Mouse (Mus musculus): ENCODE data around the gene Sema3a. TPM values are rescaled to one million over a fixed set of nuclear protein-coding genes. Genes with fewer than 3 reads are reported as not detected.

Sema3a gene
- polyA plus RNA-seq, 1 experiment from 2014 or later, result 33.6 TPM

DNA sequence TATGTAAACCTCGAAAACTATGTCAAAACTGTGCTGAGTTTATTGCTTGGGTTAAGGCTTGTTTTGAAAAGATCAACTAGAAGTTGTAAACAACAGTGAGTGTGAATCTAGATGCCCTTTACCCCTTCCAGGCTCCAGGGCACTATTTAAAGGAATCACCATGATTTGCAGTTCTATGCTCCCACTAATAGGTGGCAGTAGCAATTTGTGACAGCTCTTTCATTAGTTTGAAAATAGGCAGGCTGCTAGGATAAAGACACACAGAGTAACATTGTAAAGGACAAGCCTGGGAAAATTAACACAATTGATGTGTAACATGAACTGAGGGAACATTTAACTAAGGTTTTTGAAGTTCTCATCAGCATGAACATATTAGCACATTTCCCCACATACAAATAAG is 280.2 kb downstream of the Sema3a start:
- H3K4me1 ChIP-seq, result no peaks in the 10 kb centered on the region; the same call in 1 of the 2 replicates
- DNase-seq (ENCODE audit: low spot score), result no peak

GRCm38 (mm10) chr5:13406131-13406530 is 280.9 kb downstream of the Sema3a start:
- Histone ChIP-seq H3K27me3 (ENCODE audit: insufficient read depth, poor library complexity, severe bottlenecking) (no peaks in the 10 kb centered on the region), H3K36me3 (no peaks in the 10 kb centered on the region), H3K4me3 (no peak overlapping the region), H3K4me1 (no peaks in the 10 kb centered on the region; the same call in 1 of the 2 replicates), H3K9me3 (no peaks in the 10 kb centered on the region), H3K27ac (no peak overlapping the region)
- 63% methylated on average over 2 of the region's 2 CpGs for WGBS
- no peak for DNase-seq (ENCODE audit: low spot score)

More for the DNA sequence above, 280.2 kb downstream of the Sema3a start:
- Histone ChIP-seq H3K36me3 (no peaks in the 10 kb centered on the region), H3K27ac (no peak overlapping the region), H3K9me3 (no peaks in the 10 kb centered on the region), H3K27me3 (ENCODE audit: insufficient read depth, poor library complexity, severe bottlenecking) (no peaks in the 10 kb centered on the region), H3K4me3 (no peak overlapping the region)
- 26% methylated on average over 1 of the region's 1 CpGs for WGBS

DNA sequence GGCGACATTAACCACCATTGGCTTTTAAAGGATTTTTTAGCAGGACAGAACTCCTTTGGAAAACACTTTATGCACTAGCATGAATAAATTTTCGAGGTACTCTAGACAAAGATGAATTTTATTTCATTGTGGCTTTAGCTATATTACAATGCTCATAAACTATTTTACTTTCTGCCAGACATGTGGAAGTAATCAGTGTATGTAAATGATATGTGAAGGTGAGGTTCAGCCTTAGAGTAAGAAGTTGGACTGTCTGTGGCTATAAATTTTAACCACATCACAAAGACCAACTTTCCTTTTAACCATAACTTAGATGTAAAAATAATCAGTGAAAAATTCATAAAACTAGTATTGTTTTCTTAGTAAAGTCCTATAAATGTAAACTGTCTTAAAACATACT is 286.7 kb downstream of the Sema3a start:
- Histone ChIP-seq H3K27ac (no peak overlapping the region), H3K4me3 (no peak overlapping the region), H3K36me3 (no peaks in the 10 kb centered on the region), H3K27me3 (ENCODE audit: insufficient read depth, poor library complexity, severe bottlenecking) (no peaks in the 10 kb centered on the region), H3K4me1 (no peaks in the 10 kb centered on the region), H3K9me3 (no peaks in the 10 kb centered on the region)
- 79% methylated on average over 2 of the region's 2 CpGs for WGBS
- no peak for DNase-seq (ENCODE audit: low spot score)

GRCm38 (mm10) chr5:13413915-13414525 is 288.8 kb downstream of the Sema3a start:
- DNase-seq (ENCODE audit: low spot score), result no peak
- H3K9me3 ChIP-seq, result no peaks in the 10 kb centered on the region
- H3K27me3 ChIP-seq (ENCODE audit: insufficient read depth, poor library complexity, severe bottlenecking), result no peaks in the 10 kb centered on the region
- no peaks in the 10 kb centered on the region for H3K4me1 ChIP-seq
- no peaks in the 10 kb centered on the region for H3K36me3 ChIP-seq
- WGBS, result 93% methylated on average over 2 of the region's 2 CpGs
- H3K4me3 ChIP-seq, result no peak overlapping the region
- no peak overlapping the region for H3K27ac ChIP-seq

DNA sequence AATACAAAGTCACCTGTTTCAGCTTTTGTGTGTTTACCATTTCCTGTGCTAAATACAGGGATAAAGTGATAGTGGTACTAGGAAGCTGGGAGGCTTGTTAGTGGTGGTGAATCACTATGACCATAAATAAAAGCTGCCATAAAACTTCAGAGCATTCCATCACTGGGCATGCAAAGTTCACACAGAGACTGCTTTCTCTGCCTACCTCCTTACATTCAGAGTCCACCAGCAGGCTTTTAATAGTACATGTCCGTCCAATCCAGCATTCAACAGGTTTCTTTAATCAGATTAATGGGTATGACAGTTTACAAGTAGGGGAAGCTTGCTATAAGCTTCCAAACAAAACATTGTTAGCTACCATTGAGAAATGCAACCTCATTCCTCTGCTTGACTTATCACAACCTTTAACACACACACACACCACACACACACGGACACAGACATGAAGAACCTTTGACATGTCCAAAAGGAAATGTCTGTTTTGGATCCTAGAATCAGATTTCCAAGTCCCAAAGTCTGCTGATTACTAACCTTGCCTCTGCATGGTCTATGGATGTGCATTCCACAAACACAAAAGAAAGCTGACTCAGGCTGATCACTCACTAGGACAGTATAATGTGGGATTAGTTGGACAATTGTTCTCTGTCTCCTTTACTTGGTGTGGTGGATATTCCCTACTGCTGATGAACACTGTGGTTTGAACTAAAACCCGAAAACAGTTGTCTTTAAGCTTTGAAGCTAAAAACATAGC is 291.9 kb downstream of the Sema3a start:
- no peak for DNase-seq (ENCODE audit: low spot score)
- WGBS, result 73% methylated on average over 3 of the region's 3 CpGs
- H3K36me3 ChIP-seq, result no peaks in the 10 kb centered on the region
- H3K27me3 ChIP-seq (ENCODE audit: insufficient read depth, poor library complexity, severe bottlenecking), result no peaks in the 10 kb centered on the region
- H3K27ac ChIP-seq, result no peak overlapping the region
- no peaks in the 10 kb centered on the region for H3K4me1 ChIP-seq
- H3K4me3 ChIP-seq, result no peak overlapping the region
- no peaks in the 10 kb centered on the region for H3K9me3 ChIP-seq

GRCm38 (mm10) chr5:13421276-13421925 is 296.2 kb downstream of the Sema3a start:
- Histone ChIP-seq H3K27me3 (ENCODE audit: insufficient read depth, poor library complexity, severe bottlenecking) (no peaks in the 10 kb centered on the region), H3K4me1 (no peaks in the 10 kb centered on the region), H3K36me3 (no peaks in the 10 kb centered on the region; the same call in 1 of the 2 replicates), H3K27ac (no peak overlapping the region), H3K4me3 (no peak overlapping the region), H3K9me3 (no peaks in the 10 kb centered on the region)
- WGBS, result 83% methylated on average over 5 of the region's 5 CpGs
- no peak for DNase-seq (ENCODE audit: low spot score)

GRCm38 (mm10) chr5:13428702-13429101 is 303.5 kb downstream of the Sema3a start:
- Histone ChIP-seq H3K27ac (no peak overlapping the region), H3K36me3 (peaks cover 3% of the 10 kb centered on the region; the same call in 1 of the 2 replicates), H3K4me3 (no peak overlapping the region), H3K4me1 (no peaks in the 10 kb centered on the region), H3K9me3 (no peaks in the 10 kb centered on the region), H3K27me3 (ENCODE audit: insufficient read depth, poor library complexity, severe bottlenecking) (no peaks in the 10 kb centered on the region)
- 77% methylated on average over 1 of the region's 1 CpGs for WGBS
- DNase-seq (ENCODE audit: low spot score), result no peak

DNA sequence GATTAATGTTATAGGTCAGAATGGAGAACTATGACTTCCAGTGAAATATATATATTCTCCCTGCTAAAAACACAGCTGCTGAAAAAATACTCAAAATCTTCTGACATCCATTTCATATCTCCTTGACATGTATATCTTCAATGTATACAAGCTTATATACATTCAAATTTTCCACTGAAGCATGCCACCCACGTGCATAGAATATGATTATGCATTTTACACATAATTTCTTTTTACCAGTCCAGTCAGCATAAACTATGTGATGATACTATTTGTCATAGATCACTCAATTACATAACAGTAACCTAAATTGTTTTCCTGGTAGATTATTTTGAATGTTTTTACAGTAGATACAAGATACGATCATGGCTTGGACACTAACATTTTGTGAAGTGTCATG is 306.6 kb downstream of the Sema3a start:
- H3K36me3 ChIP-seq, result no peaks in the 10 kb centered on the region
- H3K4me3 ChIP-seq, result no peak overlapping the region
- no peak overlapping the region for H3K27ac ChIP-seq
- H3K9me3 ChIP-seq, result no peaks in the 10 kb centered on the region
- no peak for DNase-seq (ENCODE audit: low spot score)
- 83% methylated on average over 2 of the region's 2 CpGs for WGBS
- H3K4me1 ChIP-seq, result no peaks in the 10 kb centered on the region
- H3K27me3 ChIP-seq (ENCODE audit: insufficient read depth, poor library complexity, severe bottlenecking), result no peaks in the 10 kb centered on the region

- H3K4me3 ChIP-seq, result no peak overlapping the region
- no peaks in the 10 kb centered on the region for H3K9me3 ChIP-seq
- no peaks in the 10 kb centered on the region for H3K27me3 ChIP-seq (ENCODE audit: insufficient read depth, poor library complexity, severe bottlenecking)
- no peak overlapping the region for H3K27ac ChIP-seq
- DNase-seq (ENCODE audit: low spot score), result no peak
- no peaks in the 10 kb centered on the region for H3K36me3 ChIP-seq
- WGBS, result 76% methylated on average over 3 of the region's 3 CpGs
- no peaks in the 10 kb centered on the region for H3K4me1 ChIP-seq
These were observed 307.4 kb downstream of the Sema3a start for GRCm38 (mm10) chr5:13432574-13432973.

DNA sequence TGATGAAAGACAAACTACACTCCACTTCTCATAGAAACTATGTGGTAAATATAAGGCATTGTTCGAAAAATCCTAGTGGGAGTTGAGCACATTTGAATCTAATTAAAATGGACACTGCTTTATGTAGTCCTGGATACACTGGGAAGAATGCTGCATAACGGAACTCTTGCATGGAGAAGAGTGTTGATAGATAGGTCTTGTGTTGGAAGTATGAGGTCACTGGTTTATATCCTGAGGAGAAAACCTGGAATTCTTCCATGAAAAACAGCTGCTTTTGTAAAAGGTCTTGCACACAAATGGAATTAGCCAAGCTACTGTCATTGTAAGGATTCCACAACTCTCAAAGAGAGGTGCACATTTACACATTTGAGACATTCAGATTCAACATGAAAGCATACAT is 308.1 kb downstream of the Sema3a start:
- DNase-seq (ENCODE audit: low spot score), result no peak
- H3K4me3 ChIP-seq, result no peak overlapping the region
- H3K27me3 ChIP-seq (ENCODE audit: insufficient read depth, poor library complexity, severe bottlenecking), result no peaks in the 10 kb centered on the region
- H3K27ac ChIP-seq, result no peak overlapping the region
- 64% methylated on average over 2 of the region's 2 CpGs for WGBS
- no peaks in the 10 kb centered on the region for H3K4me1 ChIP-seq
- no peaks in the 10 kb centered on the region for H3K9me3 ChIP-seq
- no peaks in the 10 kb centered on the region for H3K36me3 ChIP-seq

GRCm38 (mm10) chr5:13441112-13441511 is 315.9 kb downstream of the Sema3a start:
- Histone ChIP-seq H3K27ac (no peak overlapping the region), H3K36me3 (no peaks in the 10 kb centered on the region), H3K4me1 (no peaks in the 10 kb centered on the region), H3K27me3 (ENCODE audit: insufficient read depth, poor library complexity, severe bottlenecking) (no peaks in the 10 kb centered on the region), H3K4me3 (no peak overlapping the region), H3K9me3 (no peaks in the 10 kb centered on the region)
- no peak for DNase-seq (ENCODE audit: low spot score)

DNA sequence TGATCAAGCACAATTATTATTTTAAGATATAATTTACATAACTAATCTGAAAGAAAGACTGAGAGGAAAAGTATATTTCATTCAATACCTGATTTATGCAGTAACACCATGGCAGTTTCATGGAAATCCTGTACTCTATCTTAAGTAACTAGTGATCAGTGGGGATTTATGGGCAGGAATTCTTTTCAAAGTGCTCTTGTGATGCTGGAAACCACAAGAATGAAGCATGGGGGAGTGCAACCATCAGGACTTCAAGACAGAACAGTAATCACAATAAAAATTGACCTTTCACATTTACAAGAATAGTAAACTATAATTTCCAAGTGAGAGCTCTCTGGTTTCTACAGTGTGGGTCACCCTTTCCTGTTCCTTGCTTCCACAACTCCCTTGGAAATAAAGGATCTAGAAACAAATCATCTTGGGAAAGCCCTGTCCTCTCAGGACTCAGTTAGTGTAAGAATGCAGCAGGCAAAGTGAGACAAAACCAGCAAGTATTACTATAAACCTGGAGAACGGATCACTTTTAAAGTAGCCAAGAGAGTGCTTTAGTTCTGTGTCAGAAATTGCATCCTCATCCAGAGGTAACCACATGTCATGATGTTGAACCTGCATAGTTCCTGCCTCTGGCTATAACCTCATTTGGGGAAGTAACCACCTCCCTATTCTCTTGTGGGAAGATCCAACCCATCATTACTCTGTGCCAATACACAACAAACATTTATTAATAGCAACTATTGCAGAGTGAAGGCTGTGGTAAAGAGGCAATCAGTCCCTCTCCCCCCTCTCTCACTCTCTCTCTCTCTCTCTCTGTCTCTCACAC is 335.2 kb downstream of the Sema3a start:
- WGBS, result 76% methylated on average over 1 of the region's 1 CpGs
- Histone ChIP-seq H3K9me3 (no peaks in the 10 kb centered on the region), H3K4me1 (no peaks in the 10 kb centered on the region)

More for the DNA sequence above, 335.2 kb downstream of the Sema3a start:
- Histone ChIP-seq H3K4me3 (no peak overlapping the region), H3K27ac (no peak overlapping the region), H3K27me3 (ENCODE audit: insufficient read depth, poor library complexity, severe bottlenecking) (no peaks in the 10 kb centered on the region), H3K36me3 (peaks cover 5% of the 10 kb centered on the region; the same call in 1 of the 2 replicates)
- no peak for DNase-seq (ENCODE audit: low spot score)

Data from heart, embryonic 10.5 days (tissue).